Mouse (Mus musculus): ENCODE results near the gene Oprd1.

The Oprd1 gene

DNA sequence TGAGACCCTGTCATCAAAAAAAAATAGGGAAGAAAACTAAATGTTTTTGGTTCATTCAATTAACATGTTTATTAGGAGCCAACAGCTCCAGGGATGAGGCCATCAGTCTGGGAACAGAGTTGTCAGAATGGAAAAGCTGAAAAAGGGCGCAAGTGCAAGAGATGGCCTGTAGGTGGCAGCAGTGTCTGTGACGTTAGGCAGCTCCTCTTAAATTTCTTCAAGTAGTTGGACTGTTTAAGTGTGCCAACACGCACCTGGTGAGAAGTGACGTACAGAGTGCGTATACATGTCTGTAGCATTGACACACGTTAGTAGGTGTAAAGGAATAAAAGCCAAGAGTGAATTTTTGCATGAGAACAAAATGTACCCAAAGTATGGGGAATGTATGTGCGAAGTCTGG, 55.4 kb downstream of the Oprd1 start:
- in situ Hi-C loops (cut with MboI; ENCODE audit: low sequenced_read_pairs), result no loop called here

DNA sequence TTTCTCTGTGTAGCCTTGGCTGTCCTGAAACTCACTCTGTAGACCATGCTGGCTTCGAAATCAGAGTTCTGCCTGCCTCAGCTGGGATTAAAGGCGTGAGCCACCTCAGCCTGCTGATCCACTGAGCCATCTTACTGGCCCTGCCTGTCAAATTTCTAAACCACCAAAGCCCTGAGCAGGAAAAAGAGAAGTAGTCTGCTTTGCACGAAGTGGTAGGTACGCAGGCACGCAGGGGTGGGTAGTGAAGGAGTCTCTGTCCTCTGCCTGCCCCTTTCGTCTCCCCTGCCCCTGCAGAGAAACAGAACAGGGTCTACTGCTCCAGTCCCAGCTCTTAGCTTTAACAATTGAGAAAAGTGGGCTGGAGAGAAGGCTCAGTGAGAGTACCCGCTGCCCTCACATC, 59.2 kb downstream of the Oprd1 start:
- in situ Hi-C loops (cut with MboI; ENCODE audit: low sequenced_read_pairs), result no loop called here

DNA sequence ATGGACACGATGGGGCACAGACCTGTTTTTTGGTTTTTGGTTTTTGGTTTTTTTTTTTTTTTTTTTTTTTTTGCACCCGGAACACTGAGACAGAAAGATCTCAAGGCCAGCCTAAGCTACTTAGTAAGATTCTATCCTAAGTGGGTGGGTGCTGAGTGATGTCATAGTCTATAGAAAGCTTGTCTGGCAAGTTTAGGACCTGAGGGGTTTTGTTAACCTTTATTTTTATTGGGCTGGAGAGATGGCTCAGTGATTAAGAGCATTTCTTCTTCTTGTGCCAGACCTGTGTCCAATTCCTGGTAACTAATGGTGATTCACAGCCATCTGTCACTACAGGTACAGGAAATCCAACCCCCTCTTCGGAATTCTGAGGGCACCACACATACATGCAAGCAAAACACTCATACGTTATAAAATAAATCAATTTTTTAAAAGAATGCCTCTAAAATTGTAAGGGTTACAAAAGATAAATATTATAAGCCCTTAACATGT, 63.7 kb downstream of the Oprd1 start:
- in situ Hi-C loops (cut with MboI; ENCODE audit: low sequenced_read_pairs), result no loop called here

DNA sequence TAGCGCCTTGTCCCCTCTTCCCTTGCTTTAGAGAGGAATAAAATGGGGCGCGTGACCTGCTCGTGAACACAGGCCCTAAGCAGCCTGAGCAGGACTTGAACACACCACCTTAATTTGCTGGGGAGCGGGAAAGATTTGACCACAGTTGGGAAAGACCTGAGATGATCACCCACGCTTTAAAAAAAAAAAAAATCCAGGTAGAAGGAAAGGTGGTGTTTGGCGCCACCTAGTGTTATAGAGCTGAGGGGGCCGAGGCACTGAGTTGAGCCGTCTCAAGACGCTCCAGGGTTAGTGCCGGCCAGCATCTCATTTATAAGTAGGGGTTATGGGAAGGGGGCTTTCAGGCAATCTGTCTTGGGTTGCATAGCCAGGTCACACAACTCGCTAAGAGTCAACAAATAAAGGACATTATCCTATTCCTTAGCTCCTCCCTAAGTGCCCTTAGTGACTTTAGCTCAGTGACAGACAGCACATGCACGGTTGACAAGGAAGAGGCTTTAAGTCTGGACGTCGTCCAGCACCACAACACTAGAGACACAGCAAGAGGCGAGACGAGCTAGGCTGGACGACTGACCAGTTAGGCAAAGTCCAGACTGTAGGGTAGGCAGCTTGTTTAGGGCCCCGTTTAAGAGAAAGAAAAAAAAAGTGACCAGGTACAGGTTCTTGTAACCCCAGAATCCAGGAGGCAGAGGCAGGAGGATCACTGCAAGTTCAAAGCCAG, 64.6 kb downstream of the Oprd1 start:
- in situ Hi-C loops (cut with MboI; ENCODE audit: low sequenced_read_pairs), result loop anchor here (10.0 kb wide), 1 partner anchor 95 kb away; no protein-coding TSS in a partner anchor

DNA sequence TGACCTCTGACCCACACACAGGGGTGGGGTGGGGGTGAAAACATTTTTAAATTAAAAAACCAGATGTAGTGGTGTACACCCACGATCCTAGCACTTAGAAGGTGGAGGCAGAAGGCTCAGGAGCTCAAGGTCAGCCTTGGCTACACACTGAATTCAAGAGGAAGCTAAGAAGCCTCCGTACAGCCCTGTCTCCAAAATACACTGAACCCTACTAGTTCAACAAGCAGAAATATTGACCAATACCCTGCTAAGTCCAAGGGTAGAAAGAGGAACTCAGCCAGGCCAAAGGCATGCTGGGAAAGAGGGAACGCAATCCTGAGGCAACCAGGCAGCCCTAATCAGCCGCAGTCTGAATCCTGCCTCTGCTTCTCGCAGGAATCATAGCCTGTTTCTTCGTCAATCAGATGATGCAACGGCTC, 66.0 kb downstream of the Oprd1 start:
- in situ Hi-C loops (cut with MboI; ENCODE audit: low sequenced_read_pairs), result loop anchor here (10.0 kb wide), 1 partner anchor 94 kb away; no protein-coding TSS in a partner anchor

DNA sequence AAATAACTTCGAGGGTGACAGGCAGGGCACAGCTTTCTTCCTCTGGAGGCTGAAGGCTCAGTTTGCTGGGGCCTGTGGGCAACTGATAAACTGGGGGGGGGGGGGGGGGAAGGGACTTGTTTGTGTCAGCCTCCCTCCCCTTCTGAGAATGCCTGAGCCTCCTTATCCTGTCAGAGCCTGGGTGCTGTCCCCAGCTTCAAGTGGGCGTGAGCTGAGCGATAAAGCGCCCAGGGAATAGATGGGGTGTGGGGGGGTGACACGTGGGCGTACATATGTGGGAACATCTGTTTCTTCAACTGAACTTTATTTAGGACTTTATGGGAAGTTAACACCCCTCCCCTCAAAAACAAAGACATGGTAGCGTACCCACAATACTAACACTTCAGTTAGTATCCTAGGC, 66.8 kb downstream of the Oprd1 start:
- in situ Hi-C loops (cut with MboI; ENCODE audit: low sequenced_read_pairs), result loop anchor here (10.0 kb wide), 1 partner anchor 93 kb away; no protein-coding TSS in a partner anchor

DNA sequence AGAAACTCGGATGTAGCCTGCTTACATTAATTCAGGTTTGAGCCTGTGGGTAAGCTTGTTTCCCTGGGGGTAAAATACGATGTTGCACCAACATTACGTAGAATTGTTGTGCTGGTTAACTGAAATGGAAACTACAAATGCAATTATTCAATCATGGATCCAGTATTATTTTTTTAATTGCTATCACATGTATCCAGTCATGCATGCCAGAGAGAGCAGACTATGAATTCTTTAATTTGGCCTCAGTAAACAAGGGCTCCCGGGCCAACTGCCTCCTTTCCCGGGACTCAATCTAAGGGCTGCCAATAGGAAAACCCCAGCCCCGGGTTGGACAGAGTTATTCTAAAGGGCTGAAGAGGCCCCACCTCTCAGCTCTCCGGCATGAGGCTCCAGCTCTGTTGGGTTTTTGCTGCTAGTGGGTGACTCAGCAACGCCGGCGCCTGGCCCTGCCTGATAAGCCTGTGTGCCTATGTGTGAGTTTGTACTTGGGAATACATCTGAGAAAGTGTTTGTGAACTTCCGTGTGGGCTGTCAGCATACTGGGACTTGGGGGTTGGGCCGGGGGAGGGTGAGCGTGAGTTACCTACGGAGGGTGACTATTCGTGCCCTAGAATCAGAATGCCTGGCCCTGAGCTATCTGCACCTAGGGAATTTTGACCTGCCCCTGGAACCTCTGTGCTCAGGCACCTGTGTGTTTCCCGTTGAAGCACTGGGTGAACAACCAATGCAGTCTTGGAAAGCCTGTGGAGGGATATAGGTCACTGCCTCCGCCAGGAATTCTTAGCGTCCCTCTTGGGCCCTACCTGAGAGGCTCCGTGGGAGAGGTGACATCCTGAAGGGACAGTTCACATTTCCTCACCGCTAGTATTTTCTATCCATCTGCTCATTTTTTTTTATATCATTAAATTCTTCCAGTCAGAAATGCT, 67.5 kb downstream of the Oprd1 start:
- in situ Hi-C loops (cut with MboI; ENCODE audit: low sequenced_read_pairs), result loop anchor here (10.0 kb wide), 1 partner anchor 92 kb away; no protein-coding TSS in a partner anchor

DNA sequence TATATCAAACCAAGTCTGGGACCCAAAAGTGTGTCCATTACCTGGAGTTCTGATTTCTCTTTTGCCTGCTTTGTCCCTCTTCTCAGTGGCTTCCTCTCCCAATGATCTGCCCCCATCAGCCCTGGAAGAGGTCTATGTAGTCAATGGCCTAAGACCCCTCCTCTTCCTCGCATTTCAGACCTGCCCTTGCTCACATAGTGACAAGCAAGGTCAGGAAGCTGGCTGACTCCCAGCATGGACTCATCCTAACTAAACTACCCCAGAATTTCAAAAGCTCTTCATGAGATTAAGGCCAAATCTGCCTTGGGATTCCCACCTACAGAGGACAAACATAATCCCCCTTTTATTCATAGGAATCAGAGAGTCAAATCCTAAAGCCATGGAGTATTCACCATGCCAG, 68.5 kb downstream of the Oprd1 start:
- in situ Hi-C loops (cut with MboI; ENCODE audit: low sequenced_read_pairs), result loop anchor here (10.0 kb wide), 1 partner anchor 91 kb away; no protein-coding TSS in a partner anchor

DNA sequence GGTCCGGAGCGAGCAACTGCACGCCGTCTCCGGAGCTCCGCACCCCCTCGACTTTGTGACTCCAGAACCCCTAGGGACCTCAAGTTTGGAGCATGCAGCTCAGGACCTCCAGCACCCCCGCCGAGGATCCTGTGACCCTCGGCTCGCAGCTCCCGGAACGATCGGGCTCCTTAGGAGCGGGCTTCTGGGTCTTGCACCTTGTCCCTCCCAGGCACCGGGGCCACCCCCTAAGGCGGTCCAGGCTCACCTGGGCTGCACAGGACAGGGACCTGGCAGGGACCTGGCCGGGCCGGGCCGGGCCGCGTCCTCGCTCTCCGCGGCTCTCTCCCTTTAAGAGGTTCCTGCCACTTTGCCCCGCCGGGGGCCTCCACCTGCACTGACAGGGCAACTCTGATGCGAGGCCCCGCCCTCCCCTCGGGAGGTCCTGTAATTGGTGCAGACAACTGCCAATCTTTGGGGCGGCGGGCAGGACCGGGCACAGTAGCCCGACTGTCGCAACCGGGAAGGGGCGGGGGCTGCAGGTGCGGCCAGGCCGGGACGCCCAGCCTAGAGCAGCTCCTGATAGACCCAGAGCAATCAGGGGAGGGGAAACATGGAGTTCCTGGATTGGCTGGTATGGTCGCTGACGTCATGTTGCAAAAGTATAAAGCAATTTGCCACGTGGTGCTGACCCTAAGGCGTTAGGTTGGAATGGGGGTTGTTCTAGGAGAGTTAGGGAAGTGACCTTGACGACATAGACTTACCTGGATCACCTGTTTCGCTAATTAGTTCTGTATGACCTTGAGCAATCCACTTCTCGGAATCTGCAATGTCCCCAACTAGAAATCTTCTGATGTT, 69.1 kb downstream of the Oprd1 start, which contains the start of gene Epb41:
TSS of gene Epb41 (minus strand) at position 389 of the 837 bp plus-strand sequence.
- in situ Hi-C loops (cut with MboI; ENCODE audit: low sequenced_read_pairs), result loop anchor here (10.0 kb wide), 1 partner anchor 90 kb away; no protein-coding TSS in a partner anchor

DNA sequence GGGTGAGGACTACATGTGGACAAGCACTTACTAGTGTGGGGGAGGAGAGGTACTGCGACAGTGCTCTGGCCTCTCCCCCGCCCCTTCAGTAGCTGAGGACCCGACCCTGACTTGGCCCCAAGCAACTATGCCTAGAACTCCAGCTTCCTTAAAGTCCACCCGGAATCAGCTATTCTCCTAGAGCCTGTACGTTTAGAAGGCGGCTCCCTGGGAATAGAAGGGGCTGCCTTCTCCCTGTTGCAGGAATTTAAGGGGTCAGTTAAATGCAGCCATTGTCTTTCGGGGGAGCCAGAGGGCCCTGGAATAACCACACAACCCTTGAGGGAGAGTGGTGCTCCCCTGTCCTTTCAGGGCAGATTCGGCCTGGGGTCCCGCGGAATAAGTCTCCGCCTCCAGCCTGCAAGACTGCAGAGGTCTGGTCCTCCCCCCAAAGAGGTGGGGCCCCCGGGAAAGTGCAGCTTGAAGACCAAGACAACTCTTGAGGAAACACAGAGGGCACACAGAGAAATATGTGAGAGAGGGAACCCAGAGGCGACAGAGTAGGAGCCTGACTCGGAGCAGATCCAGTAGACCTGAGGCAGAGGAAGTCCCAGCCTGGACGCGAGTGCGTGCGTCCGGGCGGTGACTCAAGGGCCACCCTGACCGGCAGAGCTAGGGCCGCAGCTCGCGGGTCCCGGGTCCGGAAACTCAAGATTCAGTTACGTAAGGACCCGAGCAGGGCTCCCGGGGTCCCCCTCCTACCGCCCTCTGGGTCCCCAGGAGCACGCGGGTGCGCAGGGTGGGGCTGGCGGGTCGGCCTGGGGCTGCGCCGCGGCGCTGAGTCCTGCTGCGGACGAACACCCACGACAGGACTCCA, 70.0 kb downstream of the Oprd1 start, which contains the start of gene Gm10300:
TSS of gene Gm10300 (plus strand) at position 621 of the 856 bp plus-strand sequence.
- in situ Hi-C loops (cut with MboI; ENCODE audit: low sequenced_read_pairs), result loop anchor here (10.0 kb wide), 1 partner anchor 90 kb away; no protein-coding TSS in a partner anchor

DNA sequence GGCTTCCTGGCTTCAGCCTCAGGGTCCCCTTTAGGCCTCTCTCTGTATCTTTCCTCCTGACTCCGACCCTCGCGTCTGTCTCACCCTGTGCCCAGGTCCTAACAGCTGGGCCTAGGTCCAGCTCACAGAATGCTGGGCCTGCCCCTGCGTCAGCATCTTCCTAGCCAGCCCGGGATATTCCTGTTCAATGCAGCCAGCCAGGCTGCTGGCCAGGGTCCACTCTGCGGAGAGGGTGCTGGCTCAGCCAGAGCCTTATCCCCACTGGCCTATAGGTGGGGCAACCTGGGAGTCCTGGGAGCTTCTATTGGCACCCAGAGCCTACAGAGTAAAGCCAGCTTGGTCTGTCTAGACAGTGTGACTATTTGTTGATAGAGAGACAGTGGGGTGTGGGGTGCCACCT, 71.3 kb downstream of the Oprd1 start:
- in situ Hi-C loops (cut with MboI; ENCODE audit: low sequenced_read_pairs), result loop anchor here (10.0 kb wide), 1 partner anchor 88 kb away; no protein-coding TSS in a partner anchor

DNA sequence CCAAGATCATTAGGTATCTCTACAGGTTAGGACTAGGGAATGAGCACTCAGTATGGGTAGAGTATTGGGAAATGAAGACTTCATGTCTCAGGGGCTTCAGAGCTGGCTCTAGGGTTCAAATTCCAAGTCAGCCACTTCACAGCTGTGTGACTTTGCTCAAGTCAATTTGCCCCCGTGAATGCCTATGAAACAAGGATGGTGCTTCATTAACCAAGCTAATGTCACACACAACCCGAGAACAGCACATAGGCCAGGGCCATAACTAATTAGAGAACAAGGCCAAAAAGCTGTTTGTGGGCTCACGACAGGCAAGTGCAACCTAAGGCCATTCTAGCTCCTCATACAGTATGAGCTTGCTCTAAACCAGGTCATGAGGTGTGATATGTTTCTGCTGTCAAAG, 72.1 kb downstream of the Oprd1 start:
- in situ Hi-C loops (cut with MboI; ENCODE audit: low sequenced_read_pairs), result loop anchor here (10.0 kb wide), 1 partner anchor 87 kb away; no protein-coding TSS in a partner anchor

DNA sequence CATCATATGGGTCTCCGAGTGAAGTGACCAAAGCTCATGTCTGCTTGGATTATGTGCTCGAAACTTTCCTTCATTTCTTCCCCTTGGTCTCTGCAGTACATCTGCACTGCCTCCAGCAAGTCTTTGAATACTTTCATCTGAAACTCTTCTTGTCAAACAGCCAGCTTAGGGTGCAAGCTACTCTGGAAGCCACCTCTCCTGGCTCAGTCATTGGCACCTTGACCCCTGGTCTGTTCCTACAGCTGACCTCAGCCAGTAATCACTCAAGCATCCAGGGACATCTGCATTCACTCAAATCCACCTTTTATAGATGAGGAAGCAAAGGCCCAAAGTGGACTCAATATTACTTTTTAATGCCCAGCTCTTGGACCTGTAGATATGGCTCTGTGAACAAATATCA, 72.6 kb downstream of the Oprd1 start:
- in situ Hi-C loops (cut with MboI; ENCODE audit: low sequenced_read_pairs), result loop anchor here (10.0 kb wide), 1 partner anchor 87 kb away; no protein-coding TSS in a partner anchor

DNA sequence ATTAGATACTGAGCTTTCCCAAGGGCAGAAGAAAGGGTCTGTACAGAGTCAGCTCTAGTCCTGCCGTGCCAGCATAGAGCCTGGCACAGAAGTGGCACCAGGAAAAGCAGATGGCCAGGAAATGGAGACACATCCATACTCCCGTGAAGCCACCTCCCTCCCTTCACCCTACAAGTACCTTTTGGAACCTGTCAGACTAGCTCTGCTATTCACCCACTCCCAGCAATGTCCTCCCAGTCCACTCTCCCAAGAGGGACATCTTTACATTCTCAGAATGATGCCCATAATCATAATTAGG, 76.4 kb downstream of the Oprd1 start:
- in situ Hi-C loops (cut with MboI; ENCODE audit: low sequenced_read_pairs), result no loop called here

DNA sequence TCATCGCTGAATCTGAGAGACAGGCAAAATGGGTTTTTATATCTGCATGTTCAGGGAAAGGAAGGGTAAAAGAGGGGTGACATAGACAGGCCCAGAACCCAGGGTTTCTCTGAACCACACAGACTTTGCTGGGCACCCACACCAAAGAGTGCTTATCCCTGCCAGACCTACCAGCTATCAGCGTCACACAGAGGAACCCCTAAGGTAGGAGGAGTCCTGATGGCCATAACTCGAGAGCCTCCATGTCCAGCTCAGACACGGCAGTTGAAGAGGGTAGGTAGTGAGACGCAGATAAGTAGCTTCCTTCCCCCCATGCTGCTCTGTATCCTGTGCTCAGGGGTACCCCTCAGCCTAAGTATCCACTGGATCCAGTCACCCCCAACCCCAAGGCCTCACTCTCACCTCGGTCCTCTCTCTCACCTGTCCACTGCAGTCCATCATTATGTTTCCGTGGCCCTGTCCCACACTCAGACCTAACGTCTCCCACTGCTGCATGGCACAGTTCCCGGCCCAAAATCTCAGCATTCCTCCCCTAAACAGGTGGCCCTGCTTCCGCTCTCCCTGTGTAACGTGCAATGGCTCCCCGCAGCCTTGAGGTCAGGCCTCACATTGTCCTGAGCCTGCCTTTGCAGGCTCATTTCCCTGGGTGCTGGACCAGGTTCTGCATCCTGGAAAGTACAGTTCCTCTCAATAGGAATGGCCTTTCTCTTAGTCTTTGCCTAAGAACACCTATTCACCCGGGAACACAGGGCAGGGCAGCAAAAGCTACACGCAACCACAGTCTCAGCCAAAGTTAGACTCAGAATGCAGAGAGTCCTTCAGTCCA, 77.0 kb downstream of the Oprd1 start:
- in situ Hi-C loops (cut with MboI; ENCODE audit: low sequenced_read_pairs), result no loop called here

DNA sequence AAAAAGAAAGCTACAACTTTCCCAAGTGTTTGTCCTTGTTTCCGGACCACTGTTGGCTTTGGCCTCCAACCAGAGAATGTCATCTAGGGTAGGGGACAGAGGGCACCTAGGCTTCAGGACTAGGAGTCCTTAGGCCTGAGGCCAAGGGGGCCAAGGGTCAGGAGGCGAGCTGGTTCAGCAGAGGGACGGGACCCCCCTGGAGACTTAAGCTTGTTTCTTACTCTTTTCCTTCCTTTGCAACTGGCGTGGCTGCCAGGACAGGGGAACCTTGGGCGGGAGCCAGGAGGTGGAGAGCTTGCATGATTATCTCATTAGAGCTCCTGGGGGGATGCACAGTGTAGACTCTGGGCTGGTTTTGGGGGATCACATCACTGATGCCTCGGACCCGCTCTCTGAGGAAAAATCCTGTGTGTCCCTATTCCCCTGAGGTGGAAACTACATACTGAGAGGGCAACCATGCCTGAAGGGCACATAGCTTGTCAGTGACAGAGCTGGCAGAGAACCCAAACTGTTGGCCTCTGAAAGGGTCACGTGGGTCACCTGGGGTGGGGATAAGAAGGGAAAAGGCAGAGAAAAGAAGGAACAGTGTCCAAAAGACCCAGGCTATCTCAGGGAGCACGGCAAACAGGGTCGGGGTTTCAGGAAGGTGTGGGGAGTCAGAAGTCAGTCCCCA, 78.0 kb downstream of the Oprd1 start:
- in situ Hi-C loops (cut with MboI; ENCODE audit: low sequenced_read_pairs), result no loop called here

DNA sequence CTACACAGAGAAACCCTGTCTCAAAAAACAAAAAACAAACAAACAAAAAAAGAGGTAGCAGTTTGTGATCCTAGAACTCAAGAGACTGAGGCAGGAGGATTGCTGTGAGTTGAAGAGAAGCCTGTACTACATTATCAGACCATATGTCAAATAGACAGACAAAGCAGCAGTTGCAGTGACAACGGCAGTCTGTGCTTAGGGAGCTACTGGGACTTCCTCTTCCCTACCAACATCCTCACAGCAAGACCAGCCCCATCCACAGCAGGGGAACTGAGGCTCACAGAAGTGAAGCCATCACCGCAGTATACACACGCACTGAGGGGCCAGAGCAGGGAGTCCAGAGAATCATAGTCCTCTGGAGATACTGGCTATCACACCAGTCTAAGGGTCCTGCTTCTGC, 78.7 kb downstream of the Oprd1 start:
- in situ Hi-C loops (cut with MboI; ENCODE audit: low sequenced_read_pairs), result no loop called here

DNA sequence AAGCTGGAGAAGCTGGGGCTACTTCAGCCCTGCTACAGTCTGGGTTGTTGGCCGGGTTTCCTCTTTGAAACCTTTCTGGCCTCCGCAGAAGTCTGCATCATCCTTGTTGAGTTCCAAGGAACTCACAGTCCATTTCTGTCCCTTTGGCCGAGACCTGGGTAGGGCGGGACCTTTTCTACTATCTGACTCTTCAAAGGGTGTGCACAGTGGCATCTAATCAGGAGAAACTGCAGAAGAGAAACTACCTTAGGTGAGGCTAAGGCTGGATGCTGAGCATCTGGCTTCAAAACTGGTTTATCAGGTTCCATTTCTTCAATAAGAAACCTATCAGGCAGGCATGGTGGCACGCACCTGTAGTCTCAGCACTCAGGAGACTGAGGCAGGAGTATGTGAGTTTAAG, 79.7 kb downstream of the Oprd1 start:
- in situ Hi-C loops (cut with MboI; ENCODE audit: low sequenced_read_pairs), result no loop called here

Measured in CH12F3 (cell line).